Mouse (Mus musculus): ENCODE measurements around the gene Dusp23.

DNA sequence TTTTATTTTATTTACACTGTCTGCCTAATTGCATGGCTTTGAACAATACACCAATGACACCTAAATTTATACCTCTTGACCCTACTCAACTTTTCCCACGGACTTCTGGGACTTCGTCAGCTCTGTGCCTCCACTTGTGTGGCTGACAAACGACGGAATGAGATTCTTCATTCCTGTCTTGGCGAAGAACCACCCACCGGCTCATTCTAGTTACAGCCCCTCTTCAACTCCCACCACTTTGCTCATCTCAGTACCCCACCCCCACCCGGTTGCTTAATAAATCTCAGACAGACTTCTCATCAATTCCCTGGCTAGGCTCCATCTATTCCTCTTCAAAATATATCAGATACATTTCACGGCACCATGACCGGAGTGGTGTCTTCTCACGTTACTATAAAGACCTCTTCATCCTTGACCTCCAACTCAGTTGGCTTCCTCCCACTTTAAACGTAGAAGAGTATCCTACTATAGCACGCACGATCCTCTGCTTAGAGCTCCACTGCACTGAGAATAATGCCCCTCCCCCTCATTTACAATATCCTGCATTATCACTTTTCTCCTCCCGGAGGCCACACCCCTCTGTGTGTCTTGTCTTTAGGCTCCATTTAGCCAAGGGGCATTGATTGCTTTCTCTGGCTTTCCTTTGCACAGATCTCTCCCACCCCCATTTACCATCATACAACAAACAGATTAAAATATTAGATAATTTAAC lies 15.2 kb downstream of the Dusp23 start:
- TF ChIP-seq CTCF (IDR thresholded peaks at IDR 0.05; ENCODE audit: control insufficient read depth, insufficient read depth, insufficient read length), result no peak
- no peak for TF ChIP-seq MYOG (IDR thresholded peaks at IDR 0.05; ENCODE audit: control insufficient read depth, extremely low read depth, insufficient read length)
- no peak for TF ChIP-seq MAX (IDR thresholded peaks at IDR 0.05)
- no peak for TF ChIP-seq CEBPB (IDR thresholded peaks at IDR 0.05; ENCODE audit: low read depth)
- no peak for TF ChIP-seq FOSL1 (IDR thresholded peaks at IDR 0.05; ENCODE audit: insufficient read depth, low read length, poor library complexity, severe bottlenecking)
- no peak for TF ChIP-seq MYOD1 (IDR thresholded peaks at IDR 0.05; ENCODE audit: control insufficient read depth, insufficient read length, low read depth)
- no peak for TF ChIP-seq USF1 (IDR thresholded peaks at IDR 0.05; ENCODE audit: low read depth)

Data from C2C12 (cell line).